Mouse (Mus musculus) megakaryocyte, embryonic 14.5 days (primary cell): ENCODE measurements around the gene Cilp2. TPM values are rescaled to one million over a fixed set of nuclear protein-coding genes. Genes with fewer than 3 reads are reported as not detected.

Experiments
- H3K27me3 ChIP-seq: replicated peaks from 2 replicates; pipeline ENCODE3; 2012; ENCODE audit warnings: inconsistent platforms
- H3K36me3 ChIP-seq: replicated peaks from 2 replicates; pipeline ENCODE3; 2012; ENCODE audit warnings: low read length, inconsistent platforms, mixed read lengths
- H3K4me1 ChIP-seq: 2 replicates; pipeline ENCODE4 v1.6.1; 2012; ENCODE audit warnings: inconsistent platforms
- H3K4me3 ChIP-seq: replicated peaks from 2 replicates; pipeline ENCODE3; 2012; ENCODE audit warnings: moderate library complexity, mild to moderate bottlenecking, inconsistent platforms
- H3K9me3 ChIP-seq: 2 replicates; pipeline ENCODE4 v1.6.1; 2012; ENCODE audit warnings: inconsistent platforms
- FLI1 ChIP-seq: IDR thresholded peaks from 2 replicates; pipeline ENCODE4 v1.6.1; 2012; ENCODE audit warnings: low read length, inconsistent platforms, mixed read lengths
- GATA1 ChIP-seq: IDR thresholded peaks from 3 replicates; pipeline ENCODE4 v1.6.1; 2012; ENCODE audit warnings: mixed read lengths, low read length, inconsistent platforms, borderline replicate concordance
- polyA plus RNA-seq: library from polyadenylated mRNA; stranded (reverse); fragments of >175 nt; gene quantifications from 2 replicates; pipeline ENCODE4 v1.2.3, GENCODE M21; 2012; ENCODE audit warnings: low replicate concordance; ENCODE audit not compliant: insufficient read depth

Gene Cilp2
- polyA plus RNA-seq, 1 experiment = 0.20 TPM

GRCm38 (mm10) chr8:69888902-69889301 lies 1.4 kb upstream of the Cilp2 start:
- peaks cover 33% of the 10 kb centered on the region for H3K36me3 ChIP-seq
- H3K4me1 ChIP-seq = peaks cover 51% of the 10 kb centered on the region
- peaks cover 6% of the 10 kb centered on the region for H3K9me3 ChIP-seq
- peaks cover 60% of the 10 kb centered on the region for H3K27me3 ChIP-seq
- TF ChIP-seq FLI1 (no peak), GATA1 (no peak)
- H3K4me3 ChIP-seq = peak overlapping the region; percentile 87

- H3K27me3 ChIP-seq = peaks cover 65% of the 10 kb centered on the region
- TF ChIP-seq GATA1 (no peak), FLI1 (no peak)
- H3K4me1 ChIP-seq = peaks cover 48% of the 10 kb centered on the region
- peaks cover 11% of the 10 kb centered on the region for H3K9me3 ChIP-seq
- peak overlapping the region; percentile 87 for H3K4me3 ChIP-seq
- peaks cover 28% of the 10 kb centered on the region for H3K36me3 ChIP-seq
Measured at GRCm38 (mm10) chr8:69888244-69888866, 868 bp upstream of the Cilp2 start.

GRCm38 (mm10) chr8:69884141-69884540 lies 3.3 kb downstream of the Cilp2 start:
- H3K9me3 ChIP-seq = peaks cover 50% of the 10 kb centered on the region
- H3K4me1 ChIP-seq = peaks cover 63% of the 10 kb centered on the region
- TF ChIP-seq FLI1 = no peak
- no peak for TF ChIP-seq GATA1
- H3K4me3 ChIP-seq = no peak overlapping the region
- H3K36me3 ChIP-seq = peaks cover 8% of the 10 kb centered on the region
- peaks cover 100% of the 10 kb centered on the region for H3K27me3 ChIP-seq

GRCm38 (mm10) chr8:69882833-69883600 lies 4.5 kb downstream of the Cilp2 start:
- Histone ChIP-seq H3K4me1 (peaks cover 52% of the 10 kb centered on the region), H3K36me3 (peaks cover 8% of the 10 kb centered on the region), H3K27me3 (peaks cover 96% of the 10 kb centered on the region), H3K9me3 (peaks cover 50% of the 10 kb centered on the region), H3K4me3 (peak overlapping the region; percentile 89)
- no peak for TF ChIP-seq GATA1
- no peak for TF ChIP-seq FLI1

GRCm38 (mm10) chr8:69882021-69882756 lies 5.3 kb downstream of the Cilp2 start:
- Histone ChIP-seq H3K4me3 (peak overlapping the region; percentile 89), H3K9me3 (peaks cover 50% of the 10 kb centered on the region), H3K4me1 (peaks cover 43% of the 10 kb centered on the region), H3K36me3 (peaks cover 8% of the 10 kb centered on the region), H3K27me3 (peaks cover 96% of the 10 kb centered on the region)
- TF ChIP-seq GATA1 (no peak), FLI1 (no peak)

GRCm38 (mm10) chr8:69881261-69881865 lies 6.1 kb downstream of the Cilp2 start:
- Histone ChIP-seq H3K4me3 (peak overlapping the region; percentile 89), H3K27me3 (peaks cover 96% of the 10 kb centered on the region), H3K36me3 (peaks cover 8% of the 10 kb centered on the region), H3K4me1 (peaks cover 35% of the 10 kb centered on the region), H3K9me3 (peaks cover 50% of the 10 kb centered on the region)
- TF ChIP-seq FLI1 (no peak), GATA1 (no peak)

GRCm38 (mm10) chr8:69880841-69881240 lies 6.6 kb downstream of the Cilp2 start:
- Histone ChIP-seq H3K27me3 (peaks cover 96% of the 10 kb centered on the region), H3K36me3 (peaks cover 8% of the 10 kb centered on the region), H3K9me3 (peaks cover 50% of the 10 kb centered on the region), H3K4me1 (peaks cover 33% of the 10 kb centered on the region), H3K4me3 (peak overlapping the region; percentile 89)
- TF ChIP-seq FLI1 (no peak), GATA1 (no peak)

- H3K27me3 ChIP-seq = peaks cover 88% of the 10 kb centered on the region
- TF ChIP-seq GATA1 (no peak), FLI1 (no peak)
- H3K36me3 ChIP-seq = peaks cover 8% of the 10 kb centered on the region
- H3K4me1 ChIP-seq = peaks cover 30% of the 10 kb centered on the region
- H3K9me3 ChIP-seq = peaks cover 50% of the 10 kb centered on the region
- H3K4me3 ChIP-seq = no peak overlapping the region
Measured at GRCm38 (mm10) chr8:69879678-69880077, 7.8 kb downstream of the Cilp2 start.

GRCm38 (mm10) chr8:69877992-69878391 lies 9.5 kb downstream of the Cilp2 start:
- H3K4me1 ChIP-seq = peaks cover 36% of the 10 kb centered on the region
- H3K4me3 ChIP-seq = no peak overlapping the region
- peaks cover 78% of the 10 kb centered on the region for H3K27me3 ChIP-seq
- peaks cover 8% of the 10 kb centered on the region for H3K36me3 ChIP-seq
- H3K9me3 ChIP-seq = peaks cover 35% of the 10 kb centered on the region
- TF ChIP-seq FLI1 (no peak), GATA1 (no peak)

- Histone ChIP-seq H3K4me1 (peaks cover 33% of the 10 kb centered on the region), H3K36me3 (peaks cover 8% of the 10 kb centered on the region), H3K27me3 (peaks cover 76% of the 10 kb centered on the region), H3K9me3 (peaks cover 29% of the 10 kb centered on the region), H3K4me3 (no peak overlapping the region)
- TF ChIP-seq GATA1 (no peak), FLI1 (no peak)
Measured at GRCm38 (mm10) chr8:69877396-69877795, 10.1 kb downstream of the Cilp2 start.
